Mouse (Mus musculus) intestine, embryonic 16.5 days (tissue): ENCODE data around the gene Fam189a1. TPM values are rescaled to one million over a fixed set of nuclear protein-coding genes. Genes with fewer than 3 reads are reported as not detected.

Experiments used
- ATAC-seq: fragments of 200-750 bp; cut with Nextera tagmentation; 2 replicates; pipeline ENCODE4 v1.8.0; 2017; ENCODE audit warnings: moderate TSS enrichment, moderate library complexity
- H3K27ac ChIP-seq: fragments of 300-500 bp; sonication (generic); 2 replicates; pipeline ENCODE4 v1.5.1; 2014; ENCODE audit warnings: mild to moderate bottlenecking, low read length
- H3K27me3 ChIP-seq: fragments of 300-500 bp; sonication (generic); replicated peaks from 2 replicates; pipeline ENCODE4 v1.6.1; 2014; ENCODE audit warnings: low read length, control low read depth, mixed read lengths; ENCODE audit not compliant: control insufficient read depth, insufficient read depth
- H3K36me3 ChIP-seq: fragments of 300-500 bp; sonication (generic); 2 replicates; pipeline ENCODE4 v1.6.1; 2014; ENCODE audit warnings: low read length, control low read depth; ENCODE audit not compliant: control insufficient read depth, insufficient read depth
- H3K4me1 ChIP-seq: fragments of 300-500 bp; sonication (generic); 2 replicates; pipeline ENCODE4 v1.6.1; 2014; ENCODE audit warnings: low read length, control low read depth, mixed read lengths; ENCODE audit not compliant: control insufficient read depth, insufficient read depth
- H3K4me2 ChIP-seq: fragments of 300-500 bp; sonication (generic); 2 replicates; pipeline ENCODE4 v1.6.1; 2014; ENCODE audit warnings: low read depth, low read length, control low read depth
- H3K4me3 ChIP-seq: fragments of 300-500 bp; sonication (generic); 2 replicates; pipeline ENCODE4 v1.5.1; 2014; ENCODE audit warnings: mild to moderate bottlenecking, low read length
- H3K9ac ChIP-seq: fragments of 300-500 bp; sonication (generic); 2 replicates; pipeline ENCODE4 v1.6.1; 2014; ENCODE audit warnings: low read depth, low read length
- H3K9me3 ChIP-seq: fragments of 300-500 bp; sonication (generic); 2 replicates; pipeline ENCODE4 v1.6.1; 2016; ENCODE audit warnings: low read length, control low read depth; ENCODE audit not compliant: control insufficient read depth
- WGBS: fragments of 180-500 bp; shearing (Covaris S2); extraction: QIAGEN DNeasy Blood & Tissue Kit; methylation state at CpG from one replicate; pipeline ENCODE4 v1.1.7; 2014; 5-methylcytosine and 5-hydroxymethylcytosine counted together
- polyA plus RNA-seq: library from polyadenylated mRNA; unstranded; fragments of >200 nt; fragmentation: Nextera tagmentation; extraction: Ambion mirVana; gene quantifications from 2 replicates; pipeline ENCODE4 v1.2.1, GENCODE M21; 2015

Fam189a1 gene
- polyA plus RNA-seq, 1 experiment from 2014 or later = 0.67 TPM

DNA sequence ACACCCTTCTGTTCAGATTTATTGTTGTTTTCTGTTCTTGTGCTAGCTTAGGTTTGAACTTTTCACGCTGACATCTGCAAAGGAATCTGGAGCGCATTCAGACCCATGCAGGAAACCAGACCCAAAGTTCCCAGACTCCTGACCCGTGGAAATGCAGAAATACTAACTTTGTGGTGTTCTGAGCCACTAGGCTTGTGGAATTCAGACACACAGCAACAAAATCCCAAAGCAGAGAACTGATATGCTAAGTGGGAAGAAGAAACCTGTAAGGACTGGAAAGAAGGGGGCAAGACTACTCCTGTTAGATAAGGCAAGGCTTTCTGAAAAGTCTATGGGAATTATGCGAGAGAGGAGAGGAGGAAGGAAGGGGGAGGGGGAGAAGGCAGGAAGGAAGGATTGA is 167.0 kb downstream of the Fam189a1 start:
- Histone ChIP-seq H3K4me3 (no peak overlapping the region), H3K4me1 (no peaks in the 10 kb centered on the region), H3K9me3 (no peaks in the 10 kb centered on the region), H3K36me3 (no peaks in the 10 kb centered on the region), H3K27ac (no peak overlapping the region), H3K4me2 (no peak overlapping the region), H3K9ac (no peak overlapping the region), H3K27me3 (no peaks in the 10 kb centered on the region)
- 82% methylated on average over 4 of the region's 4 CpGs for WGBS
- no peak for ATAC-seq

DNA sequence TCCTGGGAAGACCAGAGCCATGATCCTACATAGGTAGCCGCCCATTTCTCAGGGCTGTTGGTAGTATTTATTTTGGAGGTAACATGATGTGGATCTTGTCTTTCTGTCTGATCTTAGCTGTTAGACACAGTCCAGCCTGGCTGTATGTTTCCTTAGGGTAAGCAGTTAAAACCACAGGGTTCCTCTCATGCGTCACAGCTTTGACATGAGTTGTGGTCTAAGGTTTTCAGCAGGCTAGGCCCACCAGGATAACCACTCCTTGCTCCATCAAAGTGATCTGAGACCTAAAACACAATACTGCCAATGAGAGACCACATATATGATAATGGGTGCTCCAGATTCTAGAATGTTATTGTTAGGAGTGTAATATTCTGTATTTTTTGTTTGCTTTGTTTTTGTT is 168.4 kb downstream of the Fam189a1 start:
- no peak overlapping the region for H3K4me2 ChIP-seq
- H3K27ac ChIP-seq = no peak overlapping the region
- H3K9me3 ChIP-seq = no peaks in the 10 kb centered on the region
- ATAC-seq = no peak
- 76% methylated on average over 2 of the region's 2 CpGs for WGBS
- H3K36me3 ChIP-seq = no peaks in the 10 kb centered on the region
- no peak overlapping the region for H3K9ac ChIP-seq
- no peaks in the 10 kb centered on the region for H3K4me1 ChIP-seq
- H3K4me3 ChIP-seq = no peak overlapping the region
- H3K27me3 ChIP-seq = no peaks in the 10 kb centered on the region

DNA sequence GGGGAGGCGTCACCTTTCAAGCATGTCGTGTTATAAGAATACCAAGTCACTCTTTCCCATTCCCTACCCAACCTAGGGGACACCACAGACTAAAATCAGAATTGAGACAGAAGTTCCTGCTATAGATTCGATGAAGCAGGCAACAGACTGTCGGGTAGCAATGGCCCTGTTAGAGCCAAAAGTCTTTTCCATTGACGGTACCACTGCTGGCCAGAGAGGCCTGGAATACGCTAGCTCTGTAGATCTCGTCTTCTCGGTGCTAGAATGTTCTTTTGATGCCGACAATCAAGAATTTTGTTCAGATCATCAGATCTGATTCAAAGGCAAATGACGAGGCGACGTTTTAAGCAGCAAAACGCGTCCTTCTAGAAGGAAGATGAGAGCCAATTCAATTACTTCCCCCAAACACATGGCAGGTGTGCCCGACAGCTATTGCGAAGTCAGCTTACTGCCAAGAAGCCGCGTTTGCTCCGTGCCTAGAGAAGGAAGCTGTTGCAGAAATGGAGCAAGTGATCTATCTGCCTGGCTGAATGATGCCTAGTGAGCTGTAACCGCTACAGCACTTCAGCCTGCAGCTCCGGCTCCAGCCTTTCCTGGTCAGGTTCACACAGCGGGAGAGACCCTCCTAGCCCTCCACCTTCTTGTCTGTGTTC is 171.8 kb downstream of the Fam189a1 start:
- no peak for ATAC-seq
- Histone ChIP-seq H3K9ac (no peak overlapping the region), H3K4me2 (no peak overlapping the region)

DNA sequence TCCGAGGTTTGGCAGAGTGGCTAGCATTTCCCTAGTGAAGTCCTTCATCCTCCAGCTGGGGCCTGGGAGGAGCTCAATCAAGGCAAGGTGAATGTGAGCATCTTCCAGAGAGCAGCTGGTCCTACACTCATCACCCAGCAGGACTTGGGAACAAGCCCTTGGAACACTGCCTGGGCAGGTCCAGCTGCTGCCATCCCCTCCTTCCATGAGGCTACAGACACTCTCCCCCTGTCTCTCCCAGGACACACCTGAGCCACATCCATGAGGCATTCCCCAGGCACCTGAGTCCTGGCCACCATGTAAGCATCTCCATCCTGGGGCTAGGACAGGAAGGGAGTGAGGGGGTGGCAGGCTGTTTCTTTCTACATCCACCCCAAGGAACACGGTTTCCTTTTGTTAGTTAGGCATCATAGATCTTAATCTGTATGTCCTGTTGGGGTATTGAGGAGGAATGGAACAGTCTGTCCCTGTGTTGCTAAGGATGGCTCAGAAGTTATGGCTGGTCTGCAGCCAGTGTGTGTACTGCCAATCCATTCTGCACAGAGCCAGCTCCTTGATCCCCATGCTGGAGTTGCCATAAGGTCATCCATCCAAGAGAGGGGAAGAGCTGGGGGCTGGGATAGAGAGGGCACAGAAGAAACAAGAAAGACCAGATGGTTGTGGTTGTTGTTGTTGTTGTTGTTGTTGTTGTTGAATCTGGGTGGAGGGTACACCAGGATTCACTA is 174.7 kb downstream of the Fam189a1 start:
- Histone ChIP-seq H3K9me3 (no peaks in the 10 kb centered on the region), H3K27ac (no peak overlapping the region), H3K9ac (no peak overlapping the region), H3K4me2 (no peak overlapping the region), H3K4me3 (no peak overlapping the region), H3K27me3 (no peaks in the 10 kb centered on the region), H3K4me1 (no peaks in the 10 kb centered on the region), H3K36me3 (no peaks in the 10 kb centered on the region)
- WGBS = 56% methylated on average over 2 of the region's 2 CpGs
- no peak for ATAC-seq

More for the DNA sequence above, 171.8 kb downstream of the Fam189a1 start:
- no peak overlapping the region for H3K4me3 ChIP-seq
- 87% methylated on average over 22 of the region's 22 CpGs for WGBS
- no peaks in the 10 kb centered on the region for H3K4me1 ChIP-seq
- no peak overlapping the region for H3K27ac ChIP-seq
- no peaks in the 10 kb centered on the region for H3K27me3 ChIP-seq
- H3K9me3 ChIP-seq = no peaks in the 10 kb centered on the region
- no peaks in the 10 kb centered on the region for H3K36me3 ChIP-seq

DNA sequence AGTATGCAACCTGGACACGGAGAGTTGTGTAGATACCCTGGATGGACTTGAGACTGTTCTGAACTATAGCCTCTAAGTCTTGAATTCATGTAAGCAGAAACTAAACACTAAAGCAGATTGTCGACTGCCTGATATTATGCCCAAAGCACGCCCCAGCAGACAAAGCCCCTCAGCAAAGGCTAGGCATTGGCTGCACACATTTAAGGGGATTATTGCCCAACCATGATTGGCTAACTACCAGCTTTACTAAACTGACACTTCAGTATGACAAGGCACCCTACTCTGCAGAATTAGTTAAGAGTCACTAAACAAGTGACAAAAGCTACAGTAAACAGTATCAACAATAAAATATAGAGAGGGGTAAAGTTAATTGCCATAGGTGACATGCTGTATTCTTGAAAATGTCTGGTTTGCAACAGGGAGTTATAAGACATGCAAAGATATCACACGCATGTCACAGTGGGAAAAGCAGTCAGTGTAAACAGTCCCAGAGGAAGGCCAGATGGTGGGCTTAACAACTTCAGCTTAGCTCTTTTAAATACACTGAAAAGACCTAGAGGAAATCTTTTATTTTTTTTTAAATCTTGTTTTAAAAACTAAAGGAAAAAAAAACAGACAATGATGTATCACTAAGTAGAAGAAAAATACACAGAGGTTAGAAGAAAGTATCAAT is 182.6 kb downstream of the Fam189a1 start:
- no peak overlapping the region for H3K27ac ChIP-seq
- no peak overlapping the region for H3K4me2 ChIP-seq
- ATAC-seq = no peak
- WGBS = 54% methylated on average over 4 of the region's 4 CpGs
- H3K9ac ChIP-seq = no peak overlapping the region
- H3K36me3 ChIP-seq = no peaks in the 10 kb centered on the region
- H3K4me3 ChIP-seq = no peak overlapping the region
- no peaks in the 10 kb centered on the region for H3K27me3 ChIP-seq
- H3K4me1 ChIP-seq = no peaks in the 10 kb centered on the region
- no peaks in the 10 kb centered on the region for H3K9me3 ChIP-seq

DNA sequence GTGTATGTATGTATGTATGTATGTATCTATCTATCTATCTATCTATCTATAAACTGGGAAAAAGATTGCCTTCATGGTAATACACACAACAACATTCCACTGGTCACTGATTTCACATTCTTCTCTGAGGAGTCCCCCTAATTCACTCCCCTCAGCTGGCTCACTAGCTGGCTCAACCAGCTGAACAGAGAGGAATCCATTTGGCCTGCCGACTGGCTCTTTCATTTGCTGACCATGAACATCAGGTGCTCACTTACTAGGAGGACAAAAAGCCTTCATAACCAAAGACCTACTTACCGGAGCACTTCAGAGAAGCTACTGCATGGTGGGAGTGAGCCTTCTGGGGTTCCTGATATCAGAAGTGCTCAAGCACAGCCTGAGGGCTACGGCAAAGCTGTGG is 194.2 kb downstream of the Fam189a1 start:
- Histone ChIP-seq H3K4me2 (no peak overlapping the region), H3K4me3 (no peak overlapping the region), H3K27ac (no peak overlapping the region), H3K9ac (no peak overlapping the region), H3K9me3 (no peaks in the 10 kb centered on the region), H3K36me3 (no peaks in the 10 kb centered on the region), H3K27me3 (no peaks in the 10 kb centered on the region), H3K4me1 (no peaks in the 10 kb centered on the region)
- 76% methylated on average over 3 of the region's 3 CpGs for WGBS
- no peak for ATAC-seq

DNA sequence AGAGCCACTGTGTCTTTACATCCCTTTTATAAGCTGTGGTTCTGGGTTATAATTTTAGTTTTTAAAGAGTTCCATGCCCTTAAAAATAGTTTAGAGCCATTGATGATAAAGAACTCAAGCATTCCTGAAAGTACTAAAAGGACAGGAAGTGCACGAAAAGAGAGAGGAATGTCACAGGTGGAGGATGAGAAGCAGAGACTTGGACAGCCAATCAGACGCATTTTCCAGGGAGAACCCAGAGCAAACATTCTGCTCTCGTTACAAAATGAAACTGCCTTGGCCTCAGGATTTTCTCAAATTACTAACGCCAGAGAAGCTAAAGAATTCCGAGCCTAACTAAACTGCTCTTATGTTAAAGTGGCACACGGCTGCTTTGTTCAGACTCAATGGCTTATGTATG is 197.3 kb downstream of the Fam189a1 start:
- Histone ChIP-seq H3K36me3 (no peaks in the 10 kb centered on the region), H3K27me3 (no peaks in the 10 kb centered on the region), H3K9ac (no peak overlapping the region), H3K4me3 (no peak overlapping the region), H3K27ac (no peak overlapping the region), H3K9me3 (no peaks in the 10 kb centered on the region), H3K4me2 (no peak overlapping the region), H3K4me1 (no peaks in the 10 kb centered on the region)
- WGBS = 20% methylated on average over 6 of the region's 6 CpGs
- ATAC-seq = no peak

DNA sequence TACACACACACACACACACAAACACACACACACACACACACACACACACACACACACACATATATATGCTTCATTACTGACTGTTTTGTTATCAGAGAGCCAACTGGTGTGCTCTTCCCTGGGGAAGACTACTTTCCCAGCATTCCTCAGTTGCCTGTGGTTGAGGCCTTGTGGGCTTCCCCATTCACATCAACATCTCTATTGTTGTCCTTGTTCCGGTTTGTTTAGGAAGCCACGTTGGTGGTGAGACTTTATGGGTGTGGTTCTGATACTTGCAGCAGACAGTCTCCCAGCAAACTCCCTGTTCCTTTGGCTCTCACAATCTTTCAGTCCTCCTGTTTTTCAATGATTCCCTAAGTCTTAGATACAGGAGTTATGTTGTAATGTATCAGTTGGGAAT is 204.2 kb downstream of the Fam189a1 start:
- no peaks in the 10 kb centered on the region for H3K4me1 ChIP-seq
- 49% methylated on average over 2 of the region's 2 CpGs for WGBS
- ATAC-seq = no peak
- no peaks in the 10 kb centered on the region for H3K36me3 ChIP-seq
- no peaks in the 10 kb centered on the region for H3K27me3 ChIP-seq
- no peak overlapping the region for H3K4me3 ChIP-seq
- no peak overlapping the region for H3K9ac ChIP-seq
- H3K9me3 ChIP-seq = no peaks in the 10 kb centered on the region
- no peak overlapping the region for H3K27ac ChIP-seq
- H3K4me2 ChIP-seq = no peak overlapping the region

DNA sequence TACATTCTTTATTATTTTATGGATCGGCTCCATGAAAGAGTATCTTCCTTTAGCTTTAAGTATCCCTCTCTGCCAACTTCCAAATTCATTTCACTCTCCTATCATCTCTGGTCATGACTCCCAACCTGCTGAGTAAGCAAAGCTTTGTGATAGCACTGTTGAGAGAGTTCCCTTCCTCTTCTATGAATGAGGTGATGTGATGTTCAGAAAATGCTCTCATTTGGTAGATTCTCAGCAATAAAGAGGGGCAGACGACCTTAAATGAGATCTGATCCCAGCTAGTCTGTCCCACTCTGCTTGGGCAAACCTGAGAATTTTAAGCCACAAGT is 205.6 kb downstream of the Fam189a1 start:
- Histone ChIP-seq H3K9me3 (no peaks in the 10 kb centered on the region), H3K36me3 (no peaks in the 10 kb centered on the region), H3K4me1 (no peaks in the 10 kb centered on the region), H3K9ac (no peak overlapping the region), H3K4me2 (no peak overlapping the region), H3K4me3 (no peak overlapping the region), H3K27ac (no peak overlapping the region), H3K27me3 (no peaks in the 10 kb centered on the region)
- no peak for ATAC-seq
- 58% methylated on average over 2 of the region's 2 CpGs for WGBS
